Mouse (Mus musculus): ENCODE measurements at regions not wholly inside any gene's neighbourhood (a gene's known extent, or its start where the extent isn't known, plus 50 kb on each side); places are given as distances from the start of the nearest gene placed in this dataset.

DNA sequence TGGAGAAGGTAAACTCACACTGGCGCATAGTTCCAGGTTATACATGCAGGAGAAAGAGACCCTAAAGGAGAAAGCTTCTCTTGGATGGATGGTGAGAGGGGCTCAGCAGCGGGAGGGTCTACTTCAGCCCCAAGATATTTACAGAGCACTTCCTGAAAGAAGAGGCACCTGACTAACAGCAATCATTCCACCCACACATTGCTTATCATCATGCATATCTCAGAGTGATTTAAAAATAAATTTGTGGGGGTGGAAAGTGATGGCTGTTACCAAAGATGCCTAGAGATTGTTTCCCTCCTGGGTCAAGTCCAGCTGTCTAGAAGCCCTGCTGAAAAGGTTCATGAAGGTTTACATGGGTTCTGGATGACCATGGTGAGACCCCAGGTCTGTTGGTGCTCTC, 184.4 kb upstream of the Sesn3 start:
- no peak for ATAC-seq
- Histone ChIP-seq H3K4me2 (ENCODE audit: low read depth, low read length) (no peak overlapping the region), H3K27me3 (replicated peaks; ENCODE audit: control insufficient read depth, insufficient read depth, low read length) (no peaks in the 10 kb centered on the region), H3K9ac (ENCODE audit: low read depth, low read length) (no peak overlapping the region), H3K36me3 (ENCODE audit: control insufficient read depth, insufficient read depth, low read length) (no peaks in the 10 kb centered on the region), H3K4me3 (ENCODE audit: low read length) (no peak overlapping the region), H3K27ac (ENCODE audit: low read length) (no peak overlapping the region), H3K4me1 (ENCODE audit: control insufficient read depth, insufficient read depth, low read length) (no peaks in the 10 kb centered on the region), H3K9me3 (ENCODE audit: control insufficient read depth, low read length) (no peaks in the 10 kb centered on the region)
- 81% methylated on average over 2 of the region's 2 CpGs for WGBS

GRCm38 (mm10) chr9:14091099-14091930, 183.6 kb upstream of the Sesn3 start:
- H3K27me3 ChIP-seq (replicated peaks; ENCODE audit: control insufficient read depth, insufficient read depth, low read length): no peaks in the 10 kb centered on the region
- 67% methylated on average over 8 of the region's 8 CpGs for WGBS
- H3K4me3 ChIP-seq (ENCODE audit: low read length): no peak overlapping the region
- H3K4me2 ChIP-seq (ENCODE audit: low read depth, low read length): no peak overlapping the region
- H3K27ac ChIP-seq (ENCODE audit: low read length): no peak overlapping the region
- H3K9ac ChIP-seq (ENCODE audit: low read depth, low read length): no peak overlapping the region
- no peaks in the 10 kb centered on the region for H3K4me1 ChIP-seq (ENCODE audit: control insufficient read depth, insufficient read depth, low read length)
- H3K36me3 ChIP-seq (ENCODE audit: control insufficient read depth, insufficient read depth, low read length): no peaks in the 10 kb centered on the region
- no peak for ATAC-seq
- no peaks in the 10 kb centered on the region for H3K9me3 ChIP-seq (ENCODE audit: control insufficient read depth, low read length)

GRCm38 (mm10) chr9:14092996-14093442, 181.8 kb upstream of the Sesn3 start:
- Histone ChIP-seq H3K27ac (ENCODE audit: low read length) (no peak overlapping the region), H3K9me3 (ENCODE audit: control insufficient read depth, low read length) (no peaks in the 10 kb centered on the region), H3K4me3 (ENCODE audit: low read length) (no peak overlapping the region), H3K4me1 (ENCODE audit: control insufficient read depth, insufficient read depth, low read length) (no peaks in the 10 kb centered on the region), H3K9ac (ENCODE audit: low read depth, low read length) (no peak overlapping the region), H3K36me3 (ENCODE audit: control insufficient read depth, insufficient read depth, low read length) (no peaks in the 10 kb centered on the region), H3K4me2 (ENCODE audit: low read depth, low read length) (no peak overlapping the region), H3K27me3 (replicated peaks; ENCODE audit: control insufficient read depth, insufficient read depth, low read length) (no peaks in the 10 kb centered on the region)
- 79% methylated on average over 2 of the region's 2 CpGs for WGBS
- ATAC-seq: no peak

- H3K4me3 ChIP-seq (ENCODE audit: low read length): no peak overlapping the region
- H3K27ac ChIP-seq (ENCODE audit: low read length): no peak overlapping the region
- H3K9ac ChIP-seq (ENCODE audit: low read depth, low read length): no peak overlapping the region
- ATAC-seq: no peak
- no peaks in the 10 kb centered on the region for H3K27me3 ChIP-seq (replicated peaks; ENCODE audit: control insufficient read depth, insufficient read depth, low read length)
- no peaks in the 10 kb centered on the region; the same call in 1 of the 2 replicates for H3K4me1 ChIP-seq (ENCODE audit: control insufficient read depth, insufficient read depth, low read length)
- H3K9me3 ChIP-seq (ENCODE audit: control insufficient read depth, low read length): no peaks in the 10 kb centered on the region
- no peaks in the 10 kb centered on the region for H3K36me3 ChIP-seq (ENCODE audit: control insufficient read depth, insufficient read depth, low read length)
- WGBS: 75% methylated on average over 1 of the region's 1 CpGs
- no peak overlapping the region for H3K4me2 ChIP-seq (ENCODE audit: low read depth, low read length)
Measured at GRCm38 (mm10) chr9:14103538-14103937, 171.3 kb upstream of the Sesn3 start.

GRCm38 (mm10) chr9:14104921-14105320, 169.9 kb upstream of the Sesn3 start:
- Histone ChIP-seq H3K4me3 (ENCODE audit: low read length) (no peak overlapping the region), H3K9ac (ENCODE audit: low read depth, low read length) (no peak overlapping the region), H3K4me2 (ENCODE audit: low read depth, low read length) (no peak overlapping the region), H3K27me3 (replicated peaks; ENCODE audit: control insufficient read depth, insufficient read depth, low read length) (no peaks in the 10 kb centered on the region), H3K27ac (ENCODE audit: low read length) (no peak overlapping the region), H3K9me3 (ENCODE audit: control insufficient read depth, low read length) (no peaks in the 10 kb centered on the region), H3K36me3 (ENCODE audit: control insufficient read depth, insufficient read depth, low read length) (no peaks in the 10 kb centered on the region), H3K4me1 (ENCODE audit: control insufficient read depth, insufficient read depth, low read length) (peaks cover 5% of the 10 kb centered on the region; the same call in 1 of the 2 replicates)
- WGBS: 35% methylated on average over 2 of the region's 2 CpGs
- no peak for ATAC-seq

DNA sequence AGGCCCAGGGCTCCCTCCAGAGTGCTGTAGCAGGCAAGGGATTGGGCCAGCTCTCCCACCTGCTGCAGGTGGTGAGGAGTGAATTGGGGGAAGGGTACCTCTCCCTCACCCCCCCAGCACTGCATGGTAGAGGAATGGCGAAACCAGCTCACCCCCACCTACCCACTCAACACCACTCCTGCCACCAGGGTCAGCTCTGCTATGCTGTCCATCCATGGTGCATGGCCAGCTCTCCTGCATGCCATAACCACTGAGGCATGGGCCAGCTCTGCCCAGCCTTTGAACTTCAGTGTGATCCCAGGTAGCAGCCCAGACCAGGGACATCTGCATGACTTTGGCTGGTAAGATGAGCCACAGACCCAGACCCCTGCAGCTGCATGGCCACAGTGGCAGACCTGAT, 168.5 kb upstream of the Sesn3 start:
- Histone ChIP-seq H3K9me3 (ENCODE audit: control insufficient read depth, low read length) (no peaks in the 10 kb centered on the region), H3K4me2 (ENCODE audit: low read depth, low read length) (no peak overlapping the region), H3K4me1 (ENCODE audit: control insufficient read depth, insufficient read depth, low read length) (peaks cover 5% of the 10 kb centered on the region; the same call in 1 of the 2 replicates), H3K4me3 (ENCODE audit: low read length) (no peak overlapping the region), H3K27me3 (replicated peaks; ENCODE audit: control insufficient read depth, insufficient read depth, low read length) (no peaks in the 10 kb centered on the region), H3K36me3 (ENCODE audit: control insufficient read depth, insufficient read depth, low read length) (no peaks in the 10 kb centered on the region), H3K9ac (ENCODE audit: low read depth, low read length) (no peak overlapping the region), H3K27ac (ENCODE audit: low read length) (no peak overlapping the region)
- 85% methylated on average over 1 of the region's 1 CpGs for WGBS
- no peak for ATAC-seq

DNA sequence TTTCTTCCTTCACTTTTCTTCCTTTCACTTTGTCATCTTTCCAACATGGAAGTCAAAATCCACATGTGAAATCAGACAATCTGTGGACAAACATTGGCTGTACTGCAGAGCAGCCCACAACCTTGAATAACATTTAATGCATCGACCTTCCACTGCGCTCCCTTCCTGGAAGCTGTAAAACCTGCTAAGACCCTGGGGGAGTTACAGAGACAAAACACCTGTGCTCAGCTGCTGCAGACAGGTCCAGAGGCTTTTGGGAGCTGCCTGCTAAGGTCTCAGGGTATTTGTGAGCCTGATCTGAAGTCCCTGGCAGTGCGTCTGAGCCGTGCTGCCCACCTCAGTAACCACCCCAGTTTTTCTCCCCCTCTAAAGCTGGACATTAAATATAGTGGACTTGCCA, 166.1 kb upstream of the Sesn3 start:
- Histone ChIP-seq H3K27ac (ENCODE audit: low read length) (no peak overlapping the region), H3K4me1 (ENCODE audit: control insufficient read depth, insufficient read depth, low read length) (peaks cover 5% of the 10 kb centered on the region; the same call in 1 of the 2 replicates), H3K4me2 (ENCODE audit: low read depth, low read length) (no peak overlapping the region), H3K9me3 (ENCODE audit: control insufficient read depth, low read length) (no peaks in the 10 kb centered on the region), H3K4me3 (ENCODE audit: low read length) (no peak overlapping the region), H3K27me3 (replicated peaks; ENCODE audit: control insufficient read depth, insufficient read depth, low read length) (no peaks in the 10 kb centered on the region), H3K36me3 (ENCODE audit: control insufficient read depth, insufficient read depth, low read length) (no peaks in the 10 kb centered on the region), H3K9ac (ENCODE audit: low read depth, low read length) (no peak overlapping the region)
- 55% methylated on average over 4 of the region's 4 CpGs for WGBS
- 0 out of 2 replicates have a peak, but pooled peaks have one; percentile 19 for ATAC-seq

- no peaks in the 10 kb centered on the region for H3K36me3 ChIP-seq (ENCODE audit: control insufficient read depth, insufficient read depth, low read length)
- no peaks in the 10 kb centered on the region for H3K27me3 ChIP-seq (replicated peaks; ENCODE audit: control insufficient read depth, insufficient read depth, low read length)
- WGBS: 51% methylated on average over 4 of the region's 4 CpGs
- ATAC-seq: peak; percentile 50; the same call in 1 of the 2 replicates
- no peak overlapping the region for H3K9ac ChIP-seq (ENCODE audit: low read depth, low read length)
- no peak overlapping the region for H3K4me2 ChIP-seq (ENCODE audit: low read depth, low read length)
- H3K4me1 ChIP-seq (ENCODE audit: control insufficient read depth, insufficient read depth, low read length): peaks cover 5% of the 10 kb centered on the region; the same call in 1 of the 2 replicates
- H3K27ac ChIP-seq (ENCODE audit: low read length): no peak overlapping the region
- H3K4me3 ChIP-seq (ENCODE audit: low read length): no peak overlapping the region
- no peaks in the 10 kb centered on the region for H3K9me3 ChIP-seq (ENCODE audit: control insufficient read depth, low read length)
Measured at GRCm38 (mm10) chr9:14109492-14109891, 165.4 kb upstream of the Sesn3 start.

DNA sequence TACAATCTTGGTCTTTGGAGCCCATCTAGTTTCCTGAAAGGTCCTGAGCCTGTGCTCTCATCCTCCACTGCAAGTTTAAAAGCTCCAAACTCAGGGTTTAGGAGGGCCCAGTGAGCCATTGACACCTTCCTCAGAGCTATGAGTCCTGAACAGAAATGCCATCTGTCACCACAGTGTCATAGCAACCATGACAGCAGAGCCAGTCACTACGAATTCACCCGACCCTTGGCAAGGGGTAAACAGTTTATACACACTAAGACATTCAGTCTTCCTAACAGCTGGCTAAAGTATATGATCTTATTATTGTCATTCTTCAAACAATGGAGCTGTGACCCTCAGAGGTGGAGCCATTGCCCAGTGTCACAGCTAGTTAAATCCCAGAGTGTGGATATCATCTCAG, 163.2 kb upstream of the Sesn3 start:
- no peaks in the 10 kb centered on the region for H3K36me3 ChIP-seq (ENCODE audit: control insufficient read depth, insufficient read depth, low read length)
- H3K27me3 ChIP-seq (replicated peaks; ENCODE audit: control insufficient read depth, insufficient read depth, low read length): no peaks in the 10 kb centered on the region
- WGBS: 28% methylated on average over 2 of the region's 2 CpGs
- no peak overlapping the region for H3K27ac ChIP-seq (ENCODE audit: low read length)
- no peak overlapping the region for H3K4me3 ChIP-seq (ENCODE audit: low read length)
- no peak overlapping the region for H3K9ac ChIP-seq (ENCODE audit: low read depth, low read length)
- ATAC-seq: no peak
- H3K4me1 ChIP-seq (ENCODE audit: control insufficient read depth, insufficient read depth, low read length): peaks cover 5% of the 10 kb centered on the region; the same call in 1 of the 2 replicates
- no peaks in the 10 kb centered on the region for H3K9me3 ChIP-seq (ENCODE audit: control insufficient read depth, low read length)
- no peak overlapping the region for H3K4me2 ChIP-seq (ENCODE audit: low read depth, low read length)

All from intestine, embryonic 16.5 days (tissue).